Mouse (Mus musculus): Measurements from ENCODE around the gene Gm9195. TPM values are rescaled to one million over a fixed set of nuclear protein-coding genes. Genes with fewer than 3 reads are reported as not detected.

Gene Gm9195
- polyA plus RNA-seq (2015; fragmentation: Nextera tagmentation; extraction: Ambion mirVana): not detected in 2 replicates

- TF ChIP-seq EP300 (IDR thresholded peaks at IDR 0.05; ENCODE audit: low read depth) (no peak), CTCF (IDR thresholded peaks at IDR 0.05; ENCODE audit: low read depth) (no peak)
- H3K27ac ChIP-seq (ENCODE audit: low read depth): no peak within 1 kb of the TSS
- no peak within 1 kb of the TSS for H3K9ac ChIP-seq (replicated peaks)
- no peak within 1 kb of the TSS for H3K4me3 ChIP-seq (ENCODE audit: low read depth, low read length)
- no peaks in the 10 kb centered on the region for H3K36me3 ChIP-seq (replicated peaks; ENCODE audit: insufficient read depth, low read length)
- no peaks in the 10 kb centered on the region for H3K9me3 ChIP-seq (ENCODE audit: low read length)
- H3K4me2 ChIP-seq (ENCODE audit: low read depth, low read length): no peak within 1 kb of the TSS
- H3K27me3 ChIP-seq (ENCODE audit: insufficient read depth, low read length): no peaks in the 10 kb centered on the region
- no peak for ATAC-seq
- 78% methylated on average over 5 of the region's 5 CpGs for WGBS (ENCODE audit: insufficient replicate concordance)
- no peaks in the 10 kb centered on the region for H3K4me1 ChIP-seq (ENCODE audit: insufficient read depth)
- no peak for DNase-seq
Measured at GRCm38 (mm10) chr14:72491738-72492137, at the start of gene Gm9195. Gene Gm9195 (minus strand): TSS chr14:72491838.

DNA sequence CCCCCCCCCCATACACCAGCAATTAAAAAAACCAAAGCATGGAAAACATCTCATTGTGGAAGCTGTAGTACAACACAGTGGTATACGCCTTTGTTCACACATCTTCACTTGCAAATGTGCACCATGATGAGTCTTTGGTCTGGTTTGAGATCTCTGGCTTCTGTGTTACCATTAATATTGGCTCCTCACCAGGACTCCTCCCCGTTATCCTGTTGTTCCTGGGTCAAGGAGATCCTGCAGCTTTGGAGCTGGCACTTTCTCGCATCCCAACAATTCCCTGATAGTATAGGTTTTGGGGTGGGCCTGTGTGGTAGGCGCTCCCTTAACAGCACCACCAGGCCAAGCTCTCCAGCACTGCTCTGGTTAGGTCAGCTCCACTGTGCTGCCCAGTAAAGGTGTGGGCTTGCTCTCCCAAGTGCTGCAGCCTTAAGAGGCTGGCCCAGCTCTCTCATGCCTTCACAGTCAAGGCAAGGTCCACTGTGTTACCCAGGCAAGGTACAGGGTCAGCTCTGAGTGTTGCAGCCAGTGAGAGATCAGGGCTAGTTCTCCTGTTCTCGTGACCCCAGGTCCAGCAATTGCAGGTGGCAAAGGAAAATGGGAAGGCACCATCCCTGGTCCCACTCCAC, 44.9 kb upstream of the Gm9195 start:
- 81% methylated on average over 5 of the region's 5 CpGs for WGBS (ENCODE audit: insufficient replicate concordance)
- H3K4me3 ChIP-seq (ENCODE audit: low read depth, low read length): no peak overlapping the region
- no peak for TF ChIP-seq EP300 (IDR thresholded peaks at IDR 0.05; ENCODE audit: low read depth)
- TF ChIP-seq CTCF (IDR thresholded peaks at IDR 0.05; ENCODE audit: low read depth): no peak
- no peak overlapping the region for H3K9ac ChIP-seq (replicated peaks)
- no peaks in the 10 kb centered on the region for H3K9me3 ChIP-seq (ENCODE audit: low read length)
- H3K27me3 ChIP-seq (ENCODE audit: insufficient read depth, low read length): peaks cover 12% of the 10 kb centered on the region
- H3K27ac ChIP-seq (ENCODE audit: low read depth): no peak overlapping the region
- H3K4me1 ChIP-seq (ENCODE audit: insufficient read depth): peaks cover 7% of the 10 kb centered on the region
- H3K36me3 ChIP-seq (replicated peaks; ENCODE audit: insufficient read depth, low read length): peaks cover 5% of the 10 kb centered on the region; the same call in 1 of the 2 replicates
- no peak for DNase-seq
- no peak overlapping the region for H3K4me2 ChIP-seq (ENCODE audit: low read depth, low read length)
- no peak for ATAC-seq

GRCm38 (mm10) chr14:72533862-72534261, 42.2 kb upstream of the Gm9195 start:
- Histone ChIP-seq H3K9me3 (ENCODE audit: low read length) (no peaks in the 10 kb centered on the region), H3K27me3 (ENCODE audit: insufficient read depth, low read length) (peaks cover 32% of the 10 kb centered on the region), H3K36me3 (replicated peaks; ENCODE audit: insufficient read depth, low read length) (no peaks in the 10 kb centered on the region; the same call in 1 of the 2 replicates), H3K9ac (replicated peaks) (no peak overlapping the region), H3K27ac (ENCODE audit: low read depth) (no peak overlapping the region), H3K4me3 (ENCODE audit: low read depth, low read length) (no peak overlapping the region), H3K4me1 (ENCODE audit: insufficient read depth) (peaks cover 7% of the 10 kb centered on the region), H3K4me2 (ENCODE audit: low read depth, low read length) (no peak overlapping the region)
- TF ChIP-seq EP300 (IDR thresholded peaks at IDR 0.05; ENCODE audit: low read depth): no peak
- no peak for TF ChIP-seq CTCF (IDR thresholded peaks at IDR 0.05; ENCODE audit: low read depth)
- peak; percentile 64 for ATAC-seq
- 62% methylated on average over 7 of the region's 7 CpGs for WGBS (ENCODE audit: insufficient replicate concordance)
- DNase-seq: no peak

GRCm38 (mm10) chr14:72532028-72532917, 40.6 kb upstream of the Gm9195 start:
- peak overlapping the region; percentile 62 for H3K4me2 ChIP-seq (ENCODE audit: low read depth, low read length)
- no peaks in the 10 kb centered on the region for H3K9me3 ChIP-seq (ENCODE audit: low read length)
- H3K4me3 ChIP-seq (ENCODE audit: low read depth, low read length): peak overlapping the region; percentile 31
- no peak overlapping the region for H3K9ac ChIP-seq (replicated peaks)
- DNase-seq (peak; percentile 26), ATAC-seq (peak; percentile 62)
- no peak overlapping the region for H3K27ac ChIP-seq (ENCODE audit: low read depth)
- no peaks in the 10 kb centered on the region for H3K36me3 ChIP-seq (replicated peaks; ENCODE audit: insufficient read depth, low read length)
- H3K27me3 ChIP-seq (ENCODE audit: insufficient read depth, low read length): peaks cover 32% of the 10 kb centered on the region
- H3K4me1 ChIP-seq (ENCODE audit: insufficient read depth): peaks cover 7% of the 10 kb centered on the region
- TF ChIP-seq EP300 (IDR thresholded peaks at IDR 0.05; ENCODE audit: low read depth): no peak
- no peak for TF ChIP-seq CTCF (IDR thresholded peaks at IDR 0.05; ENCODE audit: low read depth)
- WGBS (ENCODE audit: insufficient replicate concordance): 3% methylated on average over 54 of the region's 54 CpGs

DNA sequence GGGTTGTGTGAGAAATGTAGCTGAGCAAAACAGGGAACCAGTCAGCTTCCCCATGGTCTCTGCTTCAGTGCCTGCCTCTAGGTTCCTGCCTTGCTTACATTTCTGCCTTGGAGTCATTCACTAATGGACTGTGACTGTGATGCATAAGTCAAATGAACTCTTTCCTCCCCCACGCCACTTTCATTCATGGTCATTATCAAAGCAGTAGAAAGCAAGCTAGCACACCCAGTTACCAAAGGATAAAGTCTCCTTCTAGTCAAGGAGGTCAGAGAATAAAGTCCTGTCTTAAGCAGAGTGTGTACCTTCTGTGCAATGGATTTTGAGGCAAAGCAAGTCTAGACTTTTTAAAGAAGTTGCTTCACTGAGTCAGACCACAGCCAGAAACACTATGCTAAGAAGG, 35.5 kb upstream of the Gm9195 start:
- Histone ChIP-seq H3K4me3 (ENCODE audit: low read depth, low read length) (no peak overlapping the region), H3K27ac (ENCODE audit: low read depth) (no peak overlapping the region), H3K9me3 (ENCODE audit: low read length) (no peaks in the 10 kb centered on the region; the same call in 1 of the 2 replicates), H3K4me1 (ENCODE audit: insufficient read depth) (peaks cover 4% of the 10 kb centered on the region), H3K9ac (replicated peaks) (no peak overlapping the region), H3K4me2 (ENCODE audit: low read depth, low read length) (no peak overlapping the region), H3K27me3 (ENCODE audit: insufficient read depth, low read length) (peaks cover 26% of the 10 kb centered on the region), H3K36me3 (replicated peaks; ENCODE audit: insufficient read depth, low read length) (no peaks in the 10 kb centered on the region)
- no peak for ATAC-seq
- 85% methylated on average over 1 of the region's 1 CpGs for WGBS (ENCODE audit: insufficient replicate concordance)
- TF ChIP-seq EP300 (IDR thresholded peaks at IDR 0.05; ENCODE audit: low read depth): no peak
- TF ChIP-seq CTCF (IDR thresholded peaks at IDR 0.05; ENCODE audit: low read depth): no peak
- no peak for DNase-seq

DNA sequence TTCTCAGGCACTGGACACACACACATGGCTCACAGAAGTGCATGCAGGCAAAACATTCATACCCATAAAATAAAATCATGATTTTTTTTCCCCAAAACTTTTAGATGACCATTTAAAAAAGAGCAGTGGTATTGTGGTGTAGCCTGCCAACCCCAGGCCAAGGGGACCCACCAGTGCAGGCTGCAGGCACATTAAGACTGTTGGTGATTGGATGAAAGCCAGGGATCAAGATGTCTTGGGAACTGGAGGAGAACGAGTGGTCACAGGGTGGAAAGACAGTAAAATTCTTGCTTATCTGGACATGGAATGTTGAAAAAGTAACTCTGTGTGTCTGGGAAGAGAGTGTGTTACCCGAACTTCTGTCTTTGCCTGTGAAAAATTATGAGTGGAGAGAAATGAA, 27.9 kb upstream of the Gm9195 start:
- Histone ChIP-seq H3K9ac (replicated peaks) (no peak overlapping the region), H3K27ac (ENCODE audit: low read depth) (no peak overlapping the region), H3K4me2 (ENCODE audit: low read depth, low read length) (no peak overlapping the region), H3K4me3 (ENCODE audit: low read depth, low read length) (no peak overlapping the region), H3K9me3 (ENCODE audit: low read length) (no peaks in the 10 kb centered on the region), H3K27me3 (ENCODE audit: insufficient read depth, low read length) (no peaks in the 10 kb centered on the region), H3K4me1 (ENCODE audit: insufficient read depth) (no peaks in the 10 kb centered on the region), H3K36me3 (replicated peaks; ENCODE audit: insufficient read depth, low read length) (no peaks in the 10 kb centered on the region)
- no peak for DNase-seq
- no peak for ATAC-seq
- TF ChIP-seq EP300 (IDR thresholded peaks at IDR 0.05; ENCODE audit: low read depth) (no peak), CTCF (IDR thresholded peaks at IDR 0.05; ENCODE audit: low read depth) (no peak)
- WGBS (ENCODE audit: insufficient replicate concordance): 47% methylated on average over 2 of the region's 2 CpGs

Data from liver, postnatal 0 days (tissue).